Mouse (Mus musculus): Measurements from ENCODE around the gene Fance.

DNA sequence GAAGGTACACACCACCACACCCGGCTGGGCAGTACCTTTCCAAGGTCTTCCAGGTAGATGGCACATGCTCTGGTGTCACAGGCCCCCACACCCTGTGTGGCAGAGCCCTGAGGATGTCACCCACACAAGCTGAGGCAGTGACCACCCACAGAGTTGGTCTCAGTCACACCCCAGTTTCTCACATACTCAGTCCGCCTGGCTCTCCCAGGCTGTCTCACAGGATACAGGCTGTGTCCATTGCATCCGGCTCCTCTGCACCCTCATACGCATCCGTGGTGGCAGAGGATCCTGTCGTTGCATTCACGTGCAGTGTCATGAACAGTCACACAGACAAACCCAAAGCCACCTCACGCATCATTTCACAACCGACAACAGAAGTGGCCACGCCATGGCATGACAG lies 34.0 kb downstream of the Fance start:
- TF ChIP-seq CTCF (IDR thresholded peaks at IDR 0.05; ENCODE audit: low read depth) (no peak), EP300 (IDR thresholded peaks at IDR 0.05; ENCODE audit: low read depth) (no peak)
